Comparison of ENCODE assay signal across 23 mouse cellular contexts in genomic region chr4:102824494-102824893, GRCm38 (mm10).
DNase-seq lines count a peak whose midpoint lies in the region; ATAC-seq and TF ChIP-seq lines count a peak whose summit lies in the region.
"Had no signal": no experiment of that assay in that cellular context is flagged by ENCODE, and none has a peak within 500 bp of the region (broad histone marks: within the 10 kb centered on the region; RNA-seq: fewer than 3 reads in every experiment).

No protein-coding gene starts in this region.

- TF ChIP-seq CTCF in MEL (IDR thresholded peaks at IDR 0.05 in 2 of 3, conservative IDR thresholded peaks at IDR 0.05 in 1 of 3; ENCODE audit: control insufficient read depth in 1 of 3, insufficient read depth in 1 of 3, low read depth in 2 of 3, low read length in 3 of 3, poor library complexity in 1 of 3, severe bottlenecking in 1 of 3): no peak

- no peak for TF ChIP-seq EP300 in MEL (IDR thresholded peaks at IDR 0.05; ENCODE audit: low read depth in 1 of 2, low read length in 2 of 2)

- WGBS in heart, embryonic 10.5 days: 67% methylated on average over 2 of the region's 2 CpGs
- 70% methylated on average over 2 of the region's 2 CpGs for WGBS in forebrain, embryonic 16.5 days

- DNase-seq in heart, adult 11 months: peak; percentile 23
- no peak for DNase-seq in heart, embryonic 10.5 days (ENCODE audit: low spot score)
- DNase-seq in MEL (ENCODE audit: low read depth, low spot score): peak; percentile 50
- no peak for DNase-seq in layer of hippocampus, adult 9-10 months (ENCODE audit: low spot score)
- no peak for DNase-seq in cerebellum, adult 9-10 months
- DNase-seq: adrenal gland, adult 2 months; adrenal gland, postnatal 10 days; adrenal gland, postnatal 25 days; cerebellum, adult 11 months; cerebellum, adult 18-20 months; cerebellum, adult 8-10 months; cerebellum, postnatal 10 days; cerebellum, postnatal 25 days had no signal

- no peaks in the 10 kb centered on the region for H3K9me3 ChIP-seq in heart, embryonic 10.5 days
- no peaks in the 10 kb centered on the region for H3K9me3 ChIP-seq in MEL (replicated peaks; ENCODE audit: insufficient read depth, low read length)
- H3K9me3 ChIP-seq in forebrain, embryonic 16.5 days (ENCODE audit: control insufficient read depth, low read length): no peaks in the 10 kb centered on the region
- H3K9me3 ChIP-seq: embryonic facial prominence, embryonic 10.5 days; embryonic facial prominence, embryonic 12.5 days; forebrain, embryonic 13.5 days; forebrain, embryonic 15.5 days had no signal

- no peak overlapping the region for H3K4me3 ChIP-seq in heart, embryonic 10.5 days
- H3K4me3 ChIP-seq in MEL (ENCODE audit: control insufficient read depth in 1 of 2, insufficient read depth in 1 of 2, low read depth in 2 of 2, low read length in 2 of 2): no peak overlapping the region
- no peak overlapping the region for H3K4me3 ChIP-seq in forebrain, embryonic 16.5 days (replicated peaks; ENCODE audit: low read length)
- H3K4me3 ChIP-seq: embryonic facial prominence, embryonic 10.5 days; embryonic facial prominence, embryonic 12.5 days; forebrain, embryonic 13.5 days; forebrain, embryonic 15.5 days had no signal

- no peak overlapping the region for H3K4me2 ChIP-seq in forebrain, embryonic 16.5 days (ENCODE audit: low read length)
- H3K4me2 ChIP-seq: embryonic facial prominence, embryonic 12.5 days; forebrain, embryonic 13.5 days; forebrain, embryonic 15.5 days had no signal

- TF ChIP-seq POLR2A in MEL (IDR thresholded peaks at IDR 0.05; ENCODE audit: control insufficient read depth in 1 of 2, insufficient read depth in 1 of 2, low read depth in 1 of 2, low read length in 2 of 2, poor library complexity in 1 of 2): no peak

- no peaks in the 10 kb centered on the region for H3K79me2 ChIP-seq in MEL (ENCODE audit: control insufficient read depth, insufficient read depth, low read length, poor library complexity)

- peaks cover 11% of the 10 kb centered on the region; the same call in 1 of the 2 replicates for H3K27me3 ChIP-seq in heart, embryonic 10.5 days (ENCODE audit: insufficient read depth, poor library complexity, severe bottlenecking)
- no peaks in the 10 kb centered on the region; a peak in 1 of 4 replicates for H3K27me3 ChIP-seq in MEL (ENCODE audit: control insufficient read depth in 1 of 2, insufficient read depth in 2 of 2, low read length in 2 of 2)
- no peaks in the 10 kb centered on the region for H3K27me3 ChIP-seq in forebrain, embryonic 16.5 days (replicated peaks; ENCODE audit: control insufficient read depth, insufficient read depth, low read length)
- H3K27me3 ChIP-seq: embryonic facial prominence, embryonic 12.5 days; forebrain, embryonic 13.5 days; forebrain, embryonic 15.5 days; Patski had no signal

- H3K27ac ChIP-seq in heart, embryonic 10.5 days: no peak overlapping the region
- H3K27ac ChIP-seq in MEL (ENCODE audit: control insufficient read depth, low read depth, low read length): no peak overlapping the region
- H3K27ac ChIP-seq in forebrain, embryonic 16.5 days (ENCODE audit: low read length): no peak overlapping the region
- H3K27ac ChIP-seq: embryonic facial prominence, embryonic 10.5 days; embryonic facial prominence, embryonic 12.5 days; forebrain, embryonic 13.5 days; forebrain, embryonic 15.5 days had no signal

- H3K36me3 ChIP-seq in heart, embryonic 10.5 days: no peaks in the 10 kb centered on the region
- peaks cover 0 to 5% of the 10 kb centered on the region in 2 experiments; a peak in 2 of 4 replicates for H3K36me3 ChIP-seq in MEL (ENCODE audit: control insufficient read depth in 1 of 2, insufficient read depth in 2 of 2, low read length in 2 of 2)
- no peaks in the 10 kb centered on the region for H3K36me3 ChIP-seq in forebrain, embryonic 16.5 days (ENCODE audit: control insufficient read depth, insufficient read depth)
- H3K36me3 ChIP-seq: embryonic facial prominence, embryonic 10.5 days; embryonic facial prominence, embryonic 12.5 days; forebrain, embryonic 15.5 days; G1E had no signal

- H3K9ac ChIP-seq in MEL (ENCODE audit: control insufficient read depth, low read depth, low read length, poor library complexity, severe bottlenecking): no peak overlapping the region
- no peak overlapping the region for H3K9ac ChIP-seq in forebrain, embryonic 16.5 days (replicated peaks; ENCODE audit: low read depth, low read length)
- H3K9ac ChIP-seq: embryonic facial prominence, embryonic 12.5 days; forebrain, embryonic 13.5 days; forebrain, embryonic 15.5 days had no signal

- peak; percentile 63 for ATAC-seq in granulocyte monocyte progenitor cell, adult 5-6 weeks (replicated peaks; ENCODE audit: poor library complexity, severe bottlenecking)
- peak; percentile 46 for ATAC-seq in megakaryocyte progenitor cell, adult 5-6 weeks (replicated peaks; ENCODE audit: poor library complexity)
- ATAC-seq in forebrain, embryonic 16.5 days: no peak
- ATAC-seq: activated CD4-positive, CD25-positive, alpha-beta regulatory T cell, adult 4 months; forebrain, embryonic 13.5 days; forebrain, embryonic 15.5 days; Patski had no signal

- TF ChIP-seq RAD21 in MEL (IDR thresholded peaks at IDR 0.05; ENCODE audit: low read depth, low read length): no peak

- H3K4me1 ChIP-seq in heart, embryonic 10.5 days: no peaks in the 10 kb centered on the region
- H3K4me1 ChIP-seq in MEL (ENCODE audit: control insufficient read depth in 1 of 2, insufficient read depth in 2 of 2, low read length in 2 of 2): no peaks in the 10 kb centered on the region
- no peaks in the 10 kb centered on the region for H3K4me1 ChIP-seq in forebrain, embryonic 16.5 days (replicated peaks; ENCODE audit: control insufficient read depth, insufficient read depth, low read length)
- H3K4me1 ChIP-seq: embryonic facial prominence, embryonic 12.5 days; forebrain, embryonic 13.5 days; forebrain, embryonic 15.5 days had no signal

TF ChIP-seq in MEL, 35 proteins besides CTCF, POLR2A, EP300 and RAD21:
- TF ChIP-seq MYC (IDR thresholded peaks at IDR 0.05; ENCODE audit: low read depth, low read length) (peak; percentile 50; the same call in 1 of the 2 replicates), POLR2AphosphoS5 (IDR thresholded peaks at IDR 0.05; ENCODE audit: borderline replicate concordance, low read depth, low read length) (no peak), CHD1 (IDR thresholded peaks at IDR 0.05; ENCODE audit: low read depth, low read length) (no peak), TCF12 (IDR thresholded peaks at IDR 0.05; ENCODE audit: low read depth, low read length) (no peak), ZC3H11A (IDR thresholded peaks at IDR 0.05; ENCODE audit: low read depth, low read length) (no peak), GATA1 (IDR thresholded peaks at IDR 0.05; ENCODE audit: low read depth, low read length) (no peak), USF2 (IDR thresholded peaks at IDR 0.05; ENCODE audit: borderline replicate concordance in 1 of 2, insufficient read depth in 1 of 2, low read depth in 1 of 2, low read length in 2 of 2) (peak in 1 of 2 experiments; percentile 42; a peak in 1 of 4 replicates), USF1 (IDR thresholded peaks at IDR 0.05; ENCODE audit: low read depth, low read length) (peak; percentile 81), ELF1 (IDR thresholded peaks at IDR 0.05; ENCODE audit: low read depth, low read length) (no peak), ZMIZ1 (IDR thresholded peaks at IDR 0.05; ENCODE audit: low read depth, low read length) (no peak), BHLHE40 (IDR thresholded peaks at IDR 0.05; ENCODE audit: borderline replicate concordance, low read depth, low read length) (peak; percentile 38; the same call in 1 of the 2 replicates), GABPA (IDR thresholded peaks at IDR 0.05; ENCODE audit: low read depth, low read length) (no peak), MAX (IDR thresholded peaks at IDR 0.05; ENCODE audit: low read length) (0 out of 2 replicates have a peak, but pooled peaks have one; percentile 37), HCFC1 (IDR thresholded peaks at IDR 0.05; ENCODE audit: low read depth, low read length) (no peak), MYB (IDR thresholded peaks at IDR 0.05; ENCODE audit: low read depth, low read length) (no peak)

Comparison
In these comparisons a context has a peak if more than half of its experiments do, and no peak if none do; other contexts are left out.
1. DNase-seq: peak in heart, adult 11 months (single experiment) and MEL (single experiment); none in heart, embryonic 10.5 days (single experiment), layer of hippocampus, adult 9-10 months (single experiment) and cerebellum, adult 9-10 months (single experiment).